Comparison of ENCODE assay signal across 11 mouse cellular contexts in the genomic region with DNA sequence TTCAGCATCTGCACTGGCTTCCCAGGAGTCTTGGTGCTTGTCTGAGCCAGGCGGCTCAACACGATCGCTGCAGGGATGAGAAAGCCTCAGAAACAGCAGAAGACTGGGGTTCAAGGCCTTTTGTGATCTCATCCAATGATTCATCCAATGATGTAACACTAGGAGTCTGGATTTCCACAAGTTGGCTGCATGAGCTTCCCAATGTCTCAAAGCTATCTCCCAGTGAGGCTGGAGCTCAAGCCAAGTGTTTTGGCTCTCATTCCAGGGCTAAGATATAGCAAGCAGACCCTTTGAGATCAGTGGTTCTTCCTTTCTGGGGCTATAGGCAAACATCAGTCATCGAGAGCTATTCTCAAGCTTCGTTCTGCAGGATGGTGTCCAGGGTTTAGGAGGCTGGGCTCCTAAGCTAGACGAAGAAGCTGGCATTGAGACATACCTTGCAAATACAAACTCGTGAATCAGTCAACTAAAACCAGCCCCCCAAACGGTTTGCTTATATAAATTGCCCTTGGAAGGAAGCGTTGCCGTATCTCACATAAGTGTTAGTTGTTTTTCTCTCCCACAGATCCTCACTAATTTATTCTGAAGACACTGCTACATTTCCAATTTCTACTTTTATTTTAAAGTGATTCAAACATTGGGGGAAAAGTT.
A peak's percentile ranks its signal among the peaks of the same experiment; 100 is the strongest.
DNase-seq lines count a peak whose midpoint lies in the region; ATAC-seq and TF ChIP-seq lines count a peak whose summit lies in the region.
"Had no signal": no experiment of that assay in that cellular context is flagged by ENCODE, and none has a peak within 500 bp of the region (broad histone marks: within the 10 kb centered on the region; RNA-seq: fewer than 3 reads in every experiment).

No protein-coding gene starts in this region.

- H3K27ac ChIP-seq in heart, embryonic 11.5 days (ENCODE audit: low read depth, low read length): no peak overlapping the region
- H3K27ac ChIP-seq in stomach, embryonic 16.5 days (ENCODE audit: low read length): peak overlapping the region; percentile 29; the same call in 1 of the 2 replicates
- H3K27ac ChIP-seq in stomach, postnatal 0 days (replicated peaks): no peak overlapping the region
- H3K27ac ChIP-seq: limb, embryonic 15.5 days had no signal

- 83% methylated on average over 10 of the region's 10 CpGs for WGBS in heart, embryonic 11.5 days (ENCODE audit: insufficient replicate concordance)
- WGBS in stomach, embryonic 16.5 days: 73% methylated on average over 10 of the region's 10 CpGs
- WGBS in stomach, postnatal 0 days: 72% methylated on average over 10 of the region's 10 CpGs

- no peak overlapping the region for H3K4me3 ChIP-seq in heart, embryonic 11.5 days (ENCODE audit: low read depth, low read length)
- no peak overlapping the region for H3K4me3 ChIP-seq in stomach, embryonic 16.5 days (replicated peaks; ENCODE audit: low read length)
- no peak overlapping the region for H3K4me3 ChIP-seq in stomach, postnatal 0 days (ENCODE audit: low read depth, low read length)
- H3K4me3 ChIP-seq: erythroblast, embryonic 14.5 days; limb, embryonic 15.5 days had no signal

- H3K36me3 ChIP-seq in heart, embryonic 11.5 days (ENCODE audit: control insufficient read depth, insufficient read depth, low read length): no peaks in the 10 kb centered on the region
- H3K36me3 ChIP-seq in stomach, embryonic 16.5 days (ENCODE audit: control insufficient read depth, insufficient read depth, low read length): no peaks in the 10 kb centered on the region
- H3K36me3 ChIP-seq in stomach, postnatal 0 days (ENCODE audit: control insufficient read depth, insufficient read depth, low read length): no peaks in the 10 kb centered on the region
- H3K36me3 ChIP-seq: limb, embryonic 15.5 days had no signal

- H3K4me2 ChIP-seq in heart, embryonic 11.5 days: no peak overlapping the region
- no peak overlapping the region for H3K4me2 ChIP-seq in stomach, embryonic 16.5 days (ENCODE audit: low read depth, low read length)
- no peak overlapping the region for H3K4me2 ChIP-seq in stomach, postnatal 0 days (replicated peaks; ENCODE audit: low read depth)
- H3K4me2 ChIP-seq: limb, embryonic 15.5 days had no signal

- H3K4me1 ChIP-seq in heart, embryonic 11.5 days (ENCODE audit: control insufficient read depth, insufficient read depth, low read length): no peaks in the 10 kb centered on the region
- no peaks in the 10 kb centered on the region for H3K4me1 ChIP-seq in stomach, embryonic 16.5 days (ENCODE audit: control insufficient read depth, insufficient read depth, low read length)
- H3K4me1 ChIP-seq in stomach, postnatal 0 days (replicated peaks; ENCODE audit: control insufficient read depth, insufficient read depth): no peaks in the 10 kb centered on the region

- DNase-seq in heart, adult 18-20 months: peak; percentile 67 to 78
- no peak for DNase-seq in stomach, postnatal 0 days (ENCODE audit: low spot score)
- DNase-seq in gastrocnemius, postnatal 25 days: peak; percentile 21
- DNase-seq in skeletal muscle tissue, adult 2 months (ENCODE audit: low read depth, low spot score): peak; percentile 68
- no peak for DNase-seq in lung, postnatal 4 days
- DNase-seq: kidney, adult 8-10 months; lung, postnatal 10 days had no signal

- H3K9ac ChIP-seq in heart, embryonic 11.5 days (ENCODE audit: low read depth, low read length): no peak overlapping the region
- H3K9ac ChIP-seq in stomach, embryonic 16.5 days (ENCODE audit: low read length): no peak overlapping the region
- no peak overlapping the region for H3K9ac ChIP-seq in stomach, postnatal 0 days (ENCODE audit: low read length)
- H3K9ac ChIP-seq: limb, embryonic 15.5 days had no signal

- ATAC-seq in heart, embryonic 11.5 days (replicated peaks; ENCODE audit: insufficient number of reproducible peaks, low FRiP score, low TSS enrichment): no peak
- ATAC-seq in stomach, embryonic 16.5 days (ENCODE audit: insufficient read depth, low FRiP score): peak; percentile 53; the same call in 1 of the 2 replicates
- ATAC-seq in stomach, postnatal 0 days (ENCODE audit: low FRiP score, low TSS enrichment): no peak

- TF ChIP-seq CTCF in stomach, postnatal 0 days (IDR thresholded peaks at IDR 0.05; ENCODE audit: low read depth): no peak

- H3K27me3 ChIP-seq in heart, embryonic 11.5 days (ENCODE audit: control insufficient read depth, insufficient read depth, low read length): no peaks in the 10 kb centered on the region
- no peaks in the 10 kb centered on the region for H3K27me3 ChIP-seq in stomach, embryonic 16.5 days (ENCODE audit: control insufficient read depth, insufficient read depth, low read length)
- H3K27me3 ChIP-seq in stomach, postnatal 0 days (ENCODE audit: control insufficient read depth, insufficient read depth, low read length): no peaks in the 10 kb centered on the region
- H3K27me3 ChIP-seq: limb, embryonic 15.5 days had no signal

- H3K9me3 ChIP-seq in heart, embryonic 11.5 days (replicated peaks; ENCODE audit: control insufficient read depth, low read length): no peaks in the 10 kb centered on the region
- no peaks in the 10 kb centered on the region for H3K9me3 ChIP-seq in stomach, embryonic 16.5 days (replicated peaks; ENCODE audit: control insufficient read depth, low read length)
- H3K9me3 ChIP-seq in stomach, postnatal 0 days (ENCODE audit: control insufficient read depth, low read length): no peaks in the 10 kb centered on the region
- H3K9me3 ChIP-seq: limb, embryonic 15.5 days had no signal

- no peak for TF ChIP-seq EP300 in stomach, postnatal 0 days (optimal IDR thresholded peaks at IDR 0.05)

Comparison
In these comparisons a context has a peak if more than half of its experiments do, and no peak if none do; other contexts are left out.
1. DNase-seq: peak in heart, adult 18-20 months (2 of 2), gastrocnemius, postnatal 25 days (single experiment) and skeletal muscle tissue, adult 2 months (single experiment); none in stomach, postnatal 0 days (single experiment) and lung, postnatal 4 days (0 of 2).